Mouse (Mus musculus) midbrain, embryonic 15.5 days (tissue): Measurements from ENCODE around the gene Timm50. TPM values are rescaled to one million over a fixed set of nuclear protein-coding genes. Genes with fewer than 3 reads are reported as not detected.

Experiments
- ATAC-seq: fragments of 200-750 bp; cut with Nextera tagmentation; replicated peaks from 2 replicates; pipeline ENCODE4 v1.8.0; 2017; ENCODE audit warnings: moderate TSS enrichment
- H3K27ac ChIP-seq: fragments of 300-500 bp; sonication (generic); 2 replicates; pipeline ENCODE4 v1.5.1; 2015; ENCODE audit warnings: mild to moderate bottlenecking, inconsistent platforms
- H3K27me3 ChIP-seq: fragments of 300-500 bp; sonication (generic); replicated peaks from 2 replicates; pipeline ENCODE4 v1.6.1; 2015; ENCODE audit warnings: inconsistent platforms
- H3K36me3 ChIP-seq: fragments of 300-500 bp; sonication (generic); replicated peaks from 2 replicates; pipeline ENCODE4 v1.6.1; 2015; ENCODE audit warnings: inconsistent platforms
- H3K4me1 ChIP-seq: fragments of 300-500 bp; sonication (generic); 2 replicates; pipeline ENCODE4 v1.6.1; 2015; ENCODE audit warnings: inconsistent platforms
- H3K4me2 ChIP-seq: fragments of 300-500 bp; sonication (generic); 2 replicates; pipeline ENCODE4 v1.6.1; 2015; ENCODE audit warnings: inconsistent platforms, mild to moderate bottlenecking, moderate library complexity
- H3K4me3 ChIP-seq: fragments of 300-500 bp; sonication (generic); 2 replicates; pipeline ENCODE4 v1.5.1; 2015; ENCODE audit warnings: mild to moderate bottlenecking, inconsistent platforms
- H3K9ac ChIP-seq: fragments of 300-500 bp; sonication (generic); 2 replicates; pipeline ENCODE4 v1.6.1; 2015; ENCODE audit warnings: mild to moderate bottlenecking, inconsistent platforms
- H3K9me3 ChIP-seq: fragments of 300-500 bp; sonication (generic); 2 replicates; pipeline ENCODE4 v1.6.1; 2016; ENCODE audit warnings: inconsistent platforms
- WGBS: fragments of 180-500 bp; shearing (Covaris S2); methylation state at CpG from one replicate; pipeline ENCODE4 v1.1.7; 2015; ENCODE audit warnings: mixed read lengths; 5-methylcytosine and 5-hydroxymethylcytosine counted together
- polyA plus RNA-seq: library from polyadenylated mRNA; unstranded; fragments of >200 nt; fragmentation: Nextera tagmentation; extraction: Ambion mirVana; gene quantifications from 2 replicates; pipeline ENCODE4 v1.2.1, GENCODE M21; 2015

The Timm50 gene
- polyA plus RNA-seq, 1 experiment from 2014 or later, result 129 TPM

DNA sequence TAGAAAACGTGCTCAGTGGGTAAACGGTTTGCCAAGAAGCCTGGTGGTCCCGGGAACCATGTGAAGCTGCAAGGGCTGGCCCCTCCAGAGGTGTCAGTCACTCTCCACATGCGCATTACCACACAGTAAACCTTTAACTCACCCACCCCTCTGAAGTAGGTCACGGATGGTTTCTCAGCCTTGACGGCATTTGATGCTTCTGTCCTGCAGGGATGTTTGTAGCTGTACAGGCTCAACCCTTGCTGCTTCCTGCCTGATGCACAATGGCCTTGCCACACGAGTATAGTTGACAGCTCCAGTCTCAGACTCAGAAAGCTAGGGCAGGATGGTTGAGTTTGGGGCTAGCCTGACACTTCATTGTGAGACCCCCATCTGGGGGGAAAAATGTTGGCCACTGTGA is 31.2 kb downstream of the Timm50 start:
- Histone ChIP-seq H3K4me3 (no peak overlapping the region), H3K4me1 (peaks cover 16% of the 10 kb centered on the region), H3K27me3 (no peaks in the 10 kb centered on the region), H3K9ac (no peak overlapping the region), H3K36me3 (no peaks in the 10 kb centered on the region), H3K27ac (no peak overlapping the region), H3K9me3 (no peaks in the 10 kb centered on the region), H3K4me2 (no peak overlapping the region)
- no peak for ATAC-seq
- WGBS, result 81% methylated on average over 7 of the region's 7 CpGs

- Histone ChIP-seq H3K4me1 (peaks cover 16% of the 10 kb centered on the region), H3K36me3 (no peaks in the 10 kb centered on the region), H3K9me3 (no peaks in the 10 kb centered on the region), H3K4me2 (peak overlapping the region; percentile 80), H3K27me3 (no peaks in the 10 kb centered on the region), H3K9ac (peak overlapping the region; percentile 78), H3K4me3 (peak overlapping the region; percentile 62), H3K27ac (peak overlapping the region; percentile 86)
- no peak for ATAC-seq
- WGBS, result 79% methylated on average over 7 of the region's 7 CpGs
Measured at GRCm38 (mm10) chr7:28278279-28278652, 33.6 kb downstream of the Timm50 start.

DNA sequence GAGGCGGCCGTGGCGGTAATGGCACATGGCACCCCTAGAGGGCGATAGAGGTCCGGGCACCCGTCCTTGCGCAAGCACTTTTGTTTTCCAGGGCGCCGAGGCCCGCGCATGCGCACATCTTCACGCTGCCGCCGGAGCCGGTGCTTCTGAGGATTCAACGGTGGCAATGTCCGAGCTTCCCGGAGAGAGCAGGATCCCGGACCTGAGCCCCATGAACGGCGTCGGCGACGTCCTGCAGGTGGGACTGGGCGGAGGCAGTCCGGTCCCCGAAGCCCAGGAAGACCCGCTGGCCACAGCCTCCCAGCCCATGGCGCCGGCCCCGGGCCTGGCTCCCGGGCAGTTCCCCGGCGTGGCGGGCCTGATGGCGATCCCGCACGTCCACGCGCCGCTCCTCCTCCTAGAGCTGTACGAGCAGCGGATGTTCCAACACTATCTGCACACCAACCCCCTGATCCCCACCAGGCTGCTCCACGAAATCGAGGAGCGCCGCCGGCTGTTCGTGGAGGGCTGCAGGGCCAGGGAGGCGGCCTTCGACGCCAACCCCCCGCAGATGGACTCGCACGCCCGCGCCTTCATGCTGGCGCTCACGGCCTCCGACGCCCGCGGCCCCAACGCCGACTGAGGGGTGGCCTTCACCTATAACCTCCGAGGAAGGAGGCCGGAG is 34.1 kb downstream of the Timm50 start, which contains the start of gene Eid2b:
Gene Eid2b, plus strand, starts transcription at position 125 of the 664 bp plus-strand sequence.
- H3K36me3 ChIP-seq, result peaks cover 5% of the 10 kb centered on the region; the same call in 1 of the 2 replicates
- WGBS, result 2% methylated on average over 67 of the region's 68 CpGs

DNA sequence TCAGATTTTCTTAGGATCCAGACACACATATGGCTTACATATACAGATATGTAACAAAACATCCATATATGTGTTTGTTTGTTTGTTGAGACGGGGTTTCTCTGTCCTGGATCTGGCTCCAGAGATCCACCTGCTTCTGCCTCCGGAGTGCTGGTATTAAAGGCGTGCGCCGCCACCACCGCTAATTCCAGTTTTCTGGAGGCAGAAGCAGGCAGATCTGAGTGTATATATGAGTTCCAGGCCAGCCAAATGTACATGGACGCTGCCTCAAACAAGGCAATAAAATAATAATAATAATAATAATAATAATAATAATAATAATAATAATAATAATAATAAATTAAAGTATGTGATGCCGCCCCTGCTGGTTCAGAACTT is 34.6 kb downstream of the Timm50 start:
- no peak overlapping the region for H3K4me2 ChIP-seq
- H3K9ac ChIP-seq, result no peak overlapping the region
- peak; percentile 51; the same call in 1 of the 2 replicates for ATAC-seq
- peaks cover 8% of the 10 kb centered on the region; the same call in 1 of the 2 replicates for H3K36me3 ChIP-seq
- H3K4me3 ChIP-seq, result 0 out of 2 replicates have a peak overlapping the region, but pooled peaks have one; percentile 62
- H3K9me3 ChIP-seq, result no peaks in the 10 kb centered on the region
- H3K27me3 ChIP-seq, result no peaks in the 10 kb centered on the region
- WGBS, result 60% methylated on average over 8 of the region's 8 CpGs
- no peak overlapping the region for H3K27ac ChIP-seq
- peaks cover 16% of the 10 kb centered on the region for H3K4me1 ChIP-seq

More for the DNA sequence above, 34.1 kb downstream of the Timm50 start, which contains the start of gene Eid2b:
- H3K27me3 ChIP-seq, result no peaks in the 10 kb centered on the region
- ATAC-seq, result peak; percentile 78
- peak within 1 kb of the TSS; percentile 86 for H3K27ac ChIP-seq
- H3K9me3 ChIP-seq, result no peaks in the 10 kb centered on the region
- peak within 1 kb of the TSS; percentile 80 for H3K4me2 ChIP-seq
- peak within 1 kb of the TSS; percentile 78 for H3K9ac ChIP-seq
- peaks cover 16% of the 10 kb centered on the region for H3K4me1 ChIP-seq
- peak within 1 kb of the TSS; percentile 62 for H3K4me3 ChIP-seq

DNA sequence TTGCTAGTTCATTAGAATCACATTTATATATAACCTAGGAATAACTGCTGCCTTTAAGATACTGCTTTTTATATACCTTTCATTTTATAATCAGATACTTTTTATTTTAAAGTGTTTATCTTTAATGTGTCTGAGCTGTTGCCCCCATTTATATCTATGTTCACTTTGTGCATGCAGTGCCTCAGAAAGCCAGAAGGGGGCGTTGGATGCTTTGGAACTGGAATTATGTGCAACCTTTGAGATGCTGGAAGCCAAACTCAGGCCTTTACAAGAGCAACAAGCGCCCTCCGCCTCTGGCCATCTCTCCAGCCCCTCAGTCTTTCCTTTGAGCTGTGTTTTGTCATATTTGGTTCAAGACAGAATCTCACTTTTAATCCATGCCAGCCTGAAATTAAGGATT is 40.1 kb downstream of the Timm50 start:
- H3K36me3 ChIP-seq, result peaks cover 8% of the 10 kb centered on the region; the same call in 1 of the 2 replicates
- no peaks in the 10 kb centered on the region for H3K9me3 ChIP-seq
- H3K4me2 ChIP-seq, result no peak overlapping the region
- H3K9ac ChIP-seq, result no peak overlapping the region
- H3K27me3 ChIP-seq, result no peaks in the 10 kb centered on the region
- no peak overlapping the region for H3K27ac ChIP-seq
- no peak overlapping the region for H3K4me3 ChIP-seq
- H3K4me1 ChIP-seq, result peaks cover 19% of the 10 kb centered on the region
- no peak for ATAC-seq
- 71% methylated on average over 3 of the region's 3 CpGs for WGBS

DNA sequence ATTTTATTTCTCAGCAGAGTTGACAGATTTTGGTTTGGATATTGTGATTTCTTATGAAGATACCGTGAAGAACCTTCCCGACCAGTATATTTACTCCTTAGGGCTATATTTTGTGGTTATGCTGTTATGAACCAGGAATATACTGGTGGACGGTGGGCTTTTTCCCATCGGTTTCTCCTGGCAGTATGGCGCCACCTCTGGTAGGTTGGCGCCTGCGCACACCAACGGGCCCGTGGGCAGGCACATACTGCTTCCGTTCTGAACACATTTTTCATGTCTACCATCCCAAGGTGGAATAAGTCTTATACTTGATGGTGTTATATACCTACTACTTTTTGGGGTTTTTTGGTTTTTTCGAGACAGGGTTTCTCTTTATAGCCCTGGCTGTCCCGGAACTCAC is 42.5 kb downstream of the Timm50 start:
- WGBS, result 94% methylated on average over 12 of the region's 12 CpGs
- H3K9me3 ChIP-seq, result no peaks in the 10 kb centered on the region
- H3K27ac ChIP-seq, result no peak overlapping the region
- peaks cover 4% of the 10 kb centered on the region; the same call in 1 of the 2 replicates for H3K27me3 ChIP-seq
- H3K36me3 ChIP-seq, result peaks cover 8% of the 10 kb centered on the region; the same call in 1 of the 2 replicates
- H3K9ac ChIP-seq, result no peak overlapping the region
- H3K4me3 ChIP-seq, result peak overlapping the region; percentile 58; the same call in 1 of the 2 replicates
- peaks cover 19% of the 10 kb centered on the region for H3K4me1 ChIP-seq
- H3K4me2 ChIP-seq, result peak overlapping the region; percentile 74
- ATAC-seq, result no peak

GRCm38 (mm10) chr7:28268576-28268975 is 43.3 kb downstream of the Timm50 start:
- H3K27me3 ChIP-seq, result peaks cover 7% of the 10 kb centered on the region; the same call in 1 of the 2 replicates
- WGBS, result 30% methylated on average over 16 of the region's 16 CpGs

DNA sequence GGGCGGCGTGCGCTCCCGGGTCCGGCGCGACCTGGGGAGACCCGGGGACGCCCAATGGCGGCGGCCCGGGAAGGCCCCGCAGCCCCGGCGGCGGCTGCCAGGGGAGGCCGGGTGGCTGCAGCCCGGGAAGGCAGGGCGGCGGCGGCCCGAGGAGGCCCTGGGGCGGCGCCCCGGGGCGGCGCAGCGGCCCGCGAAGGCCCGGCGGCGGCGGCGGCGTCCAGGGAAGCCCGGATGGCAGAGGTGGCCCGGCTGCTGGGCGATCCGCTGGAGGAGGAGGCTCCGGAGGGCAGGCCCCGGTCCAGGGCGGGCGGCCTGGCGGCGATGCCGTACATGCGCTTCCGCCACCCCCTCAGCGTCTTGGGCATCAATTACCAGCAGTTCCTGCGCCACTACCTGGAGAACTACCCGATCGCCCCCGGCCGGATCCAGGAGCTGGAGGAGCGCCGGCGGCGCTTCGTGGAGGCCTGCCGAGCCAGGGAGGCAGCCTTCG is 43.8 kb downstream of the Timm50 start:
- Histone ChIP-seq H3K4me2 (peak overlapping the region; percentile 74), H3K9me3 (no peaks in the 10 kb centered on the region), H3K36me3 (peaks cover 6% of the 10 kb centered on the region; the same call in 1 of the 2 replicates), H3K27ac (peak overlapping the region; percentile 93), H3K4me3 (peak overlapping the region; percentile 58), H3K4me1 (peaks cover 19% of the 10 kb centered on the region), H3K27me3 (peaks cover 7% of the 10 kb centered on the region; the same call in 1 of the 2 replicates), H3K9ac (peak overlapping the region; percentile 84)
- peak; percentile 87 for ATAC-seq
- WGBS, result under 1% methylated on average over 46 of the region's 62 CpGs

More at GRCm38 (mm10) chr7:28268576-28268975, 43.3 kb downstream of the Timm50 start:
- Histone ChIP-seq H3K4me3 (peak overlapping the region; percentile 58), H3K9me3 (no peaks in the 10 kb centered on the region), H3K36me3 (peaks cover 8% of the 10 kb centered on the region; the same call in 1 of the 2 replicates), H3K27ac (peak overlapping the region; percentile 93), H3K4me1 (peaks cover 19% of the 10 kb centered on the region), H3K4me2 (peak overlapping the region; percentile 74), H3K9ac (peak overlapping the region; percentile 84)
- ATAC-seq, result no peak

DNA sequence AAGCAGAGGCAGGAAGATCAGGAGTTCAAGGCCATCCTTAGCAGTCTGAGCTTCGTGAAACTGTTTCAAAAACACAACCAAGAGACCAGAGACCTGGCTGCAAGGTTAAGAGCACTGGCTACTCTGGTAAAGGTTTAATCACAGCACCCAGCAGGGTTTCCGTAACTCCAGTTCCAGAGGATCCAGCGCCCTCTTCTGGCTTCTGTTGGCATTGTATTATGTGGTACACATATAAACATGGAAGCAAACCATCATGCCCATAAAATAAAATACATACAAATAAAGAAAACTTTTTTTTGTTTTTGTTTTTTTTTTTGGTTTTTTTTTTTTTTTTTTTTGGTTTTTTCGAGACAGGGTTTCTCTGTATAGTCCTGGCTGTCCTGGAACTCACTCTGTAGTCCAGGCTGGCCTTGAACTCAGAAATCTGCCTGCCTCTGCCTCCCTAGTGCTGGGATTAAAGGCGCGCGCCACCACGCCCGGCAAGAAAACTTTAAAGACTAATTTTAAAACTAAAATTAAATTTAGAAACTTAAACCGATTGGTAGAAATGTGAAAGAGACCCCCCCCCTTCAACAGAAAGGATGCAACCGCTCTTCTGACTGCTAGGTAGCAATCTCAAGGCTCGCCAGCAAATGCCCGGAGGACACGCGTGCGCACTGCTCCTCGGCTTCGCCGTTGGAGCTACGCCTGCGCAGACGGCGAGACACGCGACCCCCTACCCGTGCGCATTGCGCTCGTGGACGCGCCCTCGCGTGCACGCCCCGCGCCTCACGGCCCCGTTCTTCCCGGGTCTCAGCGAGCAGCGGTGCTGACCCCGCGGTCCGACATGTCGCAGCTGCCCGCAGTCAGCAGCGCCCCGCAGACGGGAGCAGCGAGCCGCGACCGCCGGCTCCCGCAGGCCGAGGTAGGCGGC is 44.5 kb downstream of the Timm50 start, which contains the start of gene Eid2:
Gene Eid2, plus strand, starts transcription at position 753 of the 913 bp plus-strand sequence.
- Histone ChIP-seq H3K36me3 (no peaks in the 10 kb centered on the region; the same call in 1 of the 2 replicates), H3K9ac (peak within 1 kb of the TSS; percentile 84), H3K9me3 (no peaks in the 10 kb centered on the region), H3K4me3 (peak within 1 kb of the TSS; percentile 58), H3K27ac (peak within 1 kb of the TSS; percentile 93), H3K4me1 (peaks cover 19% of the 10 kb centered on the region), H3K27me3 (peaks cover 7% of the 10 kb centered on the region; the same call in 1 of the 2 replicates), H3K4me2 (peak within 1 kb of the TSS; percentile 74)
- WGBS, result 7% methylated on average over 57 of the region's 57 CpGs
- peak; percentile 93 for ATAC-seq

- H3K4me3 ChIP-seq, result no peak overlapping the region
- WGBS, result 91% methylated on average over 13 of the region's 13 CpGs
- no peak overlapping the region for H3K9ac ChIP-seq
- ATAC-seq, result no peak
- no peak overlapping the region for H3K4me2 ChIP-seq
- H3K27ac ChIP-seq, result no peak overlapping the region
- H3K27me3 ChIP-seq, result peaks cover 7% of the 10 kb centered on the region; the same call in 1 of the 2 replicates
- H3K4me1 ChIP-seq, result peaks cover 17% of the 10 kb centered on the region
- H3K9me3 ChIP-seq, result no peaks in the 10 kb centered on the region
- no peaks in the 10 kb centered on the region for H3K36me3 ChIP-seq
Measured at GRCm38 (mm10) chr7:28265391-28265790, 46.5 kb downstream of the Timm50 start.

GRCm38 (mm10) chr7:28263786-28264185 is 48.1 kb downstream of the Timm50 start:
- no peak overlapping the region for H3K4me2 ChIP-seq
- H3K27me3 ChIP-seq, result peaks cover 7% of the 10 kb centered on the region; the same call in 1 of the 2 replicates
- no peak for ATAC-seq
- peaks cover 5% of the 10 kb centered on the region for H3K4me1 ChIP-seq
- H3K36me3 ChIP-seq, result no peaks in the 10 kb centered on the region
- H3K9ac ChIP-seq, result no peak overlapping the region
- no peak overlapping the region for H3K27ac ChIP-seq
- WGBS, result 8% methylated on average over 15 of the region's 15 CpGs
- no peak overlapping the region for H3K4me3 ChIP-seq
- H3K9me3 ChIP-seq, result no peaks in the 10 kb centered on the region
